Mouse (Mus musculus): Measurements from ENCODE around the gene Spryd7.

- TF ChIP-seq POLR2A (IDR thresholded peaks at IDR 0.05; ENCODE audit: borderline replicate concordance, insufficient read depth, low read length) (no peak), CTCF (IDR thresholded peaks at IDR 0.05; ENCODE audit: borderline replicate concordance, insufficient read depth, low read depth, low read length) (no peak)
These were observed 46.5 kb upstream of the Spryd7 start for GRCm38 (mm10) chr14:61603069-61603755.
